Mouse (Mus musculus) thymus, postnatal 25 days (tissue): ENCODE measurements at regions not wholly inside any gene's neighbourhood (a gene's known extent, or its start where the extent isn't known, plus 50 kb on each side); places are given as distances from the start of the nearest gene placed in this dataset.

ENCODE experiments used
- DNase-seq: peaks from one replicate; pipeline ENCODE4 v3.0.0; 2022

DNA sequence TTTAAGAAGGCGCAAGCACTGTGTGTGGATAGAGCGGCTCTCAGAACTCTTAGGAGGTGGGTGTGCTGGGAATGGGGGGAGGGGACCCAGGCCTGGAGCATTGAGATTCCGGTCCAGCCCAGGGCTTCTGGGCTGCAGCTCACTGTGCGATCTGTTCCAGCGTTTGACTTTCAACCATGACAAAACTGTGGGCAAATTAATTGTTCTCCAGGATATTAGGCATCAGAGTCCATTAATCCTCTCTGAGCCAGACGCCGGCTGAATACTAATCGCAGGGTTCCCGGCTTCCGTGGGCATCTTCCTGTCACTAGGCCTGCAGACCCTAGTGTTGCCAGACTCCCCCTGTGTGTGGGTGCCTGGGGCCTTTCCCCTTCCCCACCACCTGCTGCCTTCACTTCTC lies 73.3 kb upstream of the Gm26897 start:
- DNase-seq = no peak

DNA sequence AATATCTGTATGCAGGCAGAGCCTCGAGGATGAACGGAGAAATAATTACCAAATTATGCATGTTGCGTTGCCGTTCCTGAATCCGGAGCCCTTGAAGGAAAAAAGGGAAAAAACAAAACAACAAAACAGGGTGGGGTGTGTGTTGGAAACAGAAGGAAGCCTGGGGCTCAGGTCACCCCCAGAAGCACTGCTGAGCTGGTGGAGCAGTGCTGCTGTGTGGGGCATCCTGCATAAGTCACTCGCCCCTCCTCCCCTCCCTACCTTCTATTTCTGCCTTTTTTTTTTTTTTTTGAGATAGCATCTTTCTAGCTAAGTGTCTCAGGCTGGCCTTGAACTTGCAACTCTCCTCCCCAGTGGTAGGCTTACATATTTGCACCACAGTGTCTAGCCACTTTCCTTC lies 72.8 kb upstream of the Gm26897 start:
- no peak for DNase-seq

GRCm38 (mm10) chr5:111661971-111662370 lies 71.8 kb upstream of the Gm26897 start:
- DNase-seq = no peak

DNA sequence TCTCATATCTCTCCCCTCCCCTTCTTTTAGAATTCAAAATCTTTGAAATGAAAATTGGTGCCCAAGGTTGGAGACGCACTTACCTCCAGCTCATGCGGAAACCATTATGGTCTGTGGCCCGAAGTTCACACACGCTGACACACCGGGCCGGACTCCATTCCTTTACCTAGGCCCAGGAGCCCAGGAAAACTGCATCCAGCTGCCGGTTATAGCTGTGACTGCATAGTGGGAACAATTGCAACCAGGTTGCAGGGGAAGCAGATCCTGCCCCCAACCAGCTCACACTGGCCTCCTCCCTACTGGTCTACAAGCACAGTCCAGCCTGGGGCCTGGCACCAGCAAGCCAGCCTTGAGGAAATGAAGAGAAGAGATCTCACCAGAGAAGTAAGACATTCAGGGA lies 69.9 kb upstream of the Gm26897 start:
- DNase-seq = no peak

GRCm38 (mm10) chr5:111665406-111665805 lies 68.3 kb upstream of the Gm26897 start:
- DNase-seq = no peak

DNA sequence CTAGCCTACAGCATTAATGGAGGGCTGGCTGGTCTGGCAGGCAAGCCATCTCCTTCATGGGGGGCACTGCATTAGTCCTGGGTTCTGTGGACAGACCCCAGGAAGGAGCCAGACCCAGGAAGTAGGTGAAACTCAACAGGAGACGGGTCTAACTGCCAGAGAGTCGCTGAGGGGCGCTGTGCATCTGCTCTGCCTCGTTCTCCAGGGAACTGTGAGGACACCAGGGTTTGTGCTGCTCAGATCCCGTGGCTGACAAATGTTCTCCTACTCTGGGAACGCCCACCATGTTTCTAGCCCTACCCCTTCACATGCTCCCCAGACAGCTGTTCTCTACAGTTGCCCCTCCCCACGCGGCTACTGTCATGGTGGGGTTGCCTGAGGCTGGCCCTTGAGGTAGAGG lies 67.7 kb upstream of the Gm26897 start:
- no peak for DNase-seq

GRCm38 (mm10) chr5:111667901-111668300 lies 65.8 kb upstream of the Gm26897 start:
- peak; percentile 68 for DNase-seq

GRCm38 (mm10) chr5:111669139-111669538 lies 64.6 kb upstream of the Gm26897 start:
- no peak for DNase-seq

DNA sequence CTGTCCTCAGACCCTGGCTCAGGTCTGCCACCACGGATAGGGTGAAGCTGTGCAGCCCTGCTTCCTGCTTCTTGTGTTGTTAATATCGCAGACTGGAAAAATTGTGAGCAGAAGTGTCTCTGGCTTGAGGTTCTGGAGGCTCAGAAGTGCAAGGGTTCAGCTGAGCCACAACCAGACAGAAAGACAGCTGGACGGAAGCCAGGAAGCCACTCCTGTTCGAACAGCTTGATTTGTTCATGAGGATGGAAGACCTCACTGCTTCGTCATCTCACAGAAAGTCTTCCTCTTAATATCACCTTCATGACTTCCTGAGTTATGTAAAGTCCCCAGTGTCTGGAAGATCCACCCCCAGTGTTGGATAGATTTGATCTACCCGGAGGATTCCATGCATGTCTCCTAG lies 62.0 kb upstream of the Gm26897 start:
- peak; percentile 22 for DNase-seq

GRCm38 (mm10) chr5:111674976-111675672 lies 58.6 kb upstream of the Gm26897 start:
- peak; percentile 69 for DNase-seq

DNA sequence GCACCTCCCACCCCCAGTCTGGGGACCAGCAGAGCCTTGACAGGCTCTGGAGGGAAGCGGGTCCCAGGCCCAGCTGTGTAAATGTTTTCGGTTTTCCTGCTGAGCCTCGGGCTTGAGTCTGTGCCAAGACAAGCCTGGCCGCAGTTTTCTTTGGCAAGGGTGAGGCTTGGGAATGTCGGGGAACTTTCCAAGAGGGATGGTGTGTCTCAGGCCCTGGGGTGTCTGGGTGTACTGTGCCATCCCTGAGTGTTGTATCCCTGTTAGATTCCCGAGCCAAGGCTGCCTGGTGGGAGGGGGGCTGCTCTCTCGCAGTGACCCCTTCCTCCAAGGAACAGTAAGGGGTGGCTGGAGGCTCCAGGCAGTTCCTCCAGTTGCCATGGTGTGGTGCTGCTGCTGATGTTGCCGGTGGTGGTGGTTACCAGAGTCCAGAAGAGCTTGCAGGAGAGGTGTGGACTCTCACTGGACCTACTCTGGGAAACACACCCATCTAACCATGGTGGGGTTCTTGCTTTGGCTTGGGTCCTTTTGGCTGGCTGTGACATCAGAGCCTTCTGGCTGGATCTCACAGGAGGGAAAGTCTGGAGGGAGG lies 58.0 kb upstream of the Gm26897 start:
- DNase-seq = peak; percentile 45

GRCm38 (mm10) chr5:111677847-111678311 lies 55.8 kb upstream of the Gm26897 start:
- peak; percentile 8 for DNase-seq

DNA sequence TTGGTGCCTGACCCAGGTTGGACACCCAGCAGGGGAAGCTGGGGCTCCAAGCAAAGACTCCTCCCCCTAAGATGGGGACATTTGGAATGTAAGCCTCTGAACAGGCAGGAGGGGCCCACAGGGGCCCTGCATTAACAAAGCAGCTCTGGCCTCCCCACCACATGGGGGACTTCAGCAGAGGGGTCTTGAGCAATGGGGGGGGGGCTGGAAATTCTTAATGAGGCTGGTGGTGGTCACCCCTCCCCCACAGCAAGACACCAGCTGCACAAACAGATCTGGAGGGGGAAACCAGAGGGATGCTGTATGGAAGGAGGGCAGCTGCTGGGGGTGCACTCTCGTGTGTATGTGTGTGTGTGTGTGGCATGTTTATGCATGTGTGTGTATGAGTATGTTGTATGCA lies 55.2 kb upstream of the Gm26897 start:
- DNase-seq = peak; percentile 18

- no peak for DNase-seq
Observed at GRCm38 (mm10) chr5:111681362-111682028, 52.2 kb upstream of the Gm26897 start.

DNA sequence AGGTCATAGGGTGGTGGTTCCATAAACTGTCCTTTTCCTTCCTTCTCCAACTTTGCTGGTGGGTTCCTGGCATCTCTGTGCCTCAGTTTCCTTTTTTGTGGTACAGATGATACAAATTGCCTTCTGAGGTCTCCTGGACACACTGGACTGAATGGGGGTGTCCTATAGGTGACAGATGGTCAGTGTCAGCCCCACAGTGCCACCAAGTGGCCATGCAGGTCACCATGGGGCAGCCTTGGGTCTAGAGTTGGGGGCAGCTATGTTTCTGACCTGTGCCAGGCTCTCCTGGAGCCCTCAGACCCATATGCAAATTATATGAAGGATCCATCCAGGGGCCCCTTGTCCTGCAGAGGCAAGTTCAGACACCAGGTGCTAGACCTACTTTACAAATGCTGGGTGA lies 50.8 kb upstream of the Gm26897 start:
- peak; percentile 57 for DNase-seq
